Mouse (Mus musculus): ENCODE measurements at regions not wholly inside any gene's neighbourhood (a gene's known extent, or its start where the extent isn't known, plus 50 kb on each side); places are given as distances from the start of the nearest gene placed in this dataset.

DNA sequence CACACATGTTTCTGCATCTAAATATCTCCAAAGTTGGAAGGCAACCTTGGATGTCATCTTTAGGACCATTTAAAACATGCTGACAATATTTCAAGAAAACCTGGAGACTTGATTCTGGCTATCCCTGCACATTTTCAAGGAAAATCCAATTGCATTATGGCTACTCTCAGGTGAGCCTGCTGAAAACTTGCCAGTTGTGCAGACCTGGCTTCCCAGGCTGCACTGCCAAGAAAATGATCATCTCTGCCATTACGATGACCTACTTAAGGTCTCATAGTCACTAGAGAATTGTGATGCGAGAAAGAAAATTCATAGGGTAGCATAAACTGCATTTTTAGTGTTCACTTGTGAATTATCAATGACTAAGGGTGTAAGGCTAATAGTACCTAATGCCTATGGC, 225.2 kb downstream of the Btg1 start:
- TF ChIP-seq POLR2A (IDR thresholded peaks at IDR 0.05; ENCODE audit: borderline replicate concordance, control insufficient read depth, low read depth, low read length) = no peak
- TF ChIP-seq CTCF (IDR thresholded peaks at IDR 0.05; ENCODE audit: control insufficient read depth, insufficient read depth, low read length) = no peak

All from bone marrow, adult 2 months (tissue).